Comparison of ENCODE assay signal across 27 mouse cellular contexts in the genomic region with DNA sequence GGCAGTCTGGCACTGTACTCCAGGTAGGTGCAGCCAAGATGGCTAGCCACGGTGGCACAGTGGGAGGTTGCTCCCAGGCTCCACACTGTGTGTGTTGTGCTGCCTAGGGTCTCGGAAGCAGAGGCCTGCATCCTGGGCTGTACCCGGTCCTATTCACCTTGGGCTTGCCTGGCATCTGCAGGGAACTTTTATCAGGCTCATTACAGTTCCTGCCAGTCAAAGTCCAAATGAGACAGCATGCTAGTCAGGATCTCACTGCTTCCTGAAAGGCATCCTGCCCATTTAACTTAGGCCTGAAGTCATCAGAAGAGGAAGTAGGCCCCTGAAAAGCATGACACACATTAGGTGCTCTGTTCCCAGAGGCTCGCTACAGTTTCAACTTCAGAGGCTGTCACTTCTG. TPM values are rescaled to one million over a fixed set of nuclear protein-coding genes. Genes with fewer than 3 reads are reported as not detected.
DNase-seq lines count a peak whose midpoint lies in the region; ATAC-seq and TF ChIP-seq lines count a peak whose summit lies in the region.
"Had no signal": no experiment of that assay in that cellular context is flagged by ENCODE, and none has a peak within 500 bp of the region (broad histone marks: within the 10 kb centered on the region; RNA-seq: fewer than 3 reads in every experiment).

No protein-coding gene starts in this region.

- no peak overlapping the region for H3K4me2 ChIP-seq in intestine, embryonic 15.5 days (replicated peaks)
- H3K4me2 ChIP-seq: embryonic facial prominence, embryonic 12.5 days; forebrain, embryonic 12.5 days; heart, embryonic 12.5 days; hindbrain, embryonic 12.5 days; lung, embryonic 15.5 days; midbrain, embryonic 13.5 days; neural tube, embryonic 13.5 days had no signal

- ATAC-seq in intestine, embryonic 15.5 days: peak; percentile 84
- ATAC-seq: midbrain, embryonic 13.5 days had no signal

- no peaks in the 10 kb centered on the region for H3K36me3 ChIP-seq in intestine, embryonic 15.5 days
- H3K36me3 ChIP-seq in megakaryocyte, embryonic 14.5 days (replicated peaks; ENCODE audit: low read length): no peaks in the 10 kb centered on the region
- no peaks in the 10 kb centered on the region for H3K36me3 ChIP-seq in thymus, adult 2 months (ENCODE audit: control insufficient read depth, insufficient read depth, low read length)
- H3K36me3 ChIP-seq: embryonic facial prominence, embryonic 12.5 days; forebrain, embryonic 12.5 days; heart, embryonic 12.5 days; hindbrain, embryonic 12.5 days; lung, embryonic 15.5 days; midbrain, embryonic 13.5 days; neural tube, embryonic 13.5 days had no signal

- H3K4me3 ChIP-seq in gastrocnemius, adult 2 months: no peak overlapping the region
- H3K4me3 ChIP-seq in intestine, embryonic 15.5 days (replicated peaks): no peak overlapping the region
- H3K4me3 ChIP-seq in megakaryocyte, embryonic 14.5 days (replicated peaks): peak overlapping the region; percentile 38
- no peak overlapping the region for H3K4me3 ChIP-seq in thymus, adult 2 months (ENCODE audit: control insufficient read depth, insufficient read depth, low read length)
- H3K4me3 ChIP-seq: embryonic facial prominence, embryonic 12.5 days; forebrain, embryonic 12.5 days; heart, embryonic 12.5 days; hindbrain, embryonic 12.5 days; lung, embryonic 15.5 days; midbrain, embryonic 13.5 days; neural tube, embryonic 13.5 days had no signal

- no peak overlapping the region for H3K9ac ChIP-seq in intestine, embryonic 15.5 days
- H3K9ac ChIP-seq: embryonic facial prominence, embryonic 12.5 days; forebrain, embryonic 12.5 days; heart, embryonic 12.5 days; hindbrain, embryonic 12.5 days; liver, embryonic 14.5 days; lung, embryonic 15.5 days; midbrain, embryonic 13.5 days; neural tube, embryonic 13.5 days had no signal

- H3K9me3 ChIP-seq in intestine, embryonic 15.5 days: no peaks in the 10 kb centered on the region
- H3K9me3 ChIP-seq in megakaryocyte, embryonic 14.5 days: no peaks in the 10 kb centered on the region
- H3K9me3 ChIP-seq: embryonic facial prominence, embryonic 12.5 days; forebrain, embryonic 12.5 days; heart, embryonic 12.5 days; hindbrain, embryonic 12.5 days; lung, embryonic 15.5 days; midbrain, embryonic 13.5 days; neural tube, embryonic 13.5 days had no signal

- H3K27me3 ChIP-seq in intestine, embryonic 15.5 days (replicated peaks): no peaks in the 10 kb centered on the region
- H3K27me3 ChIP-seq in megakaryocyte, embryonic 14.5 days (replicated peaks): peaks cover 18% of the 10 kb centered on the region
- H3K27me3 ChIP-seq in thymus, adult 2 months (ENCODE audit: control insufficient read depth, insufficient read depth, low read length): no peaks in the 10 kb centered on the region; the same call in 1 of the 2 replicates

- H3K4me1 ChIP-seq in intestine, embryonic 15.5 days (replicated peaks): 0 out of 2 replicates have a peak, but pooled peaks cover 6% of the 10 kb centered on the region
- peaks cover 47% of the 10 kb centered on the region for H3K4me1 ChIP-seq in megakaryocyte, embryonic 14.5 days
- H3K4me1 ChIP-seq in thymus, adult 2 months (replicated peaks; ENCODE audit: control insufficient read depth, insufficient read depth, low read length): no peaks in the 10 kb centered on the region
- H3K4me1 ChIP-seq: embryonic facial prominence, embryonic 12.5 days; lung, embryonic 15.5 days had no signal

- intact Hi-C loops in gastrocnemius, adult 2 months (cut with DNase I): no loop called here
- intact Hi-C loops in gastrocnemius, postnatal 36 days (cut with DNase I): no loop called here
- intact Hi-C loops in left cerebral cortex, postnatal 4 days (cut with DNase I): no loop called here

- WGBS in intestine, embryonic 15.5 days: 56% methylated on average over 4 of the region's 4 CpGs
- WGBS in thymus, adult 2 months: 61% methylated on average over 4 of the region's 4 CpGs

- peak overlapping the region; percentile 48 for H3K27ac ChIP-seq in gastrocnemius, adult 2 months
- no peak overlapping the region for H3K27ac ChIP-seq in intestine, embryonic 15.5 days
- H3K27ac ChIP-seq in thymus, adult 2 months (ENCODE audit: control insufficient read depth, insufficient read depth, low read length): no peak overlapping the region
- H3K27ac ChIP-seq: embryonic facial prominence, embryonic 12.5 days; forebrain, embryonic 12.5 days; hindbrain, embryonic 12.5 days; liver, embryonic 14.5 days; lung, embryonic 15.5 days; midbrain, embryonic 13.5 days; neural tube, embryonic 13.5 days had no signal

- no peak for TF ChIP-seq CTCF in gastrocnemius, adult 2 months (IDR thresholded peaks at IDR 0.05)
- no peak for TF ChIP-seq CTCF in thymus, adult 2 months (IDR thresholded peaks at IDR 0.05; ENCODE audit: borderline replicate concordance, control insufficient read depth, extremely low read depth, insufficient read depth, low read length, poor library complexity)

- TF ChIP-seq POLR2A in thymus, adult 2 months (IDR thresholded peaks at IDR 0.05; ENCODE audit: control insufficient read depth, extremely low read depth, insufficient read depth, low read length, poor library complexity): no peak

- DNase-seq in gastrocnemius, adult 2 months: no peak
- no peak for DNase-seq in gastrocnemius, postnatal 36 days
- DNase-seq in 416B (ENCODE audit: low read depth): peak; percentile 56
- no peak for DNase-seq in layer of hippocampus, adult 11-12 months (ENCODE audit: low spot score)
- DNase-seq in left cerebral cortex, postnatal 4 days: no peak
- DNase-seq in thymus, adult 2 months: no peak
- DNase-seq: adrenal gland, postnatal 25 days; cerebellum, adult 11 months; cerebellum, postnatal 10 days; heart, postnatal 10 days; kidney, adult 8-10 months; kidney, postnatal 14 days had no signal

RNA-seq across cellular contexts. Expression of gene Mob2, which starts 7.6 kb away (rescaled TPM):
- total RNA-seq in gastrocnemius, adult 2 months (2021): 10 to 100 TPM; 52.2 to 53.1 TPM
- total RNA-seq in gastrocnemius, postnatal 36 days (2021): 10 to 100 TPM; 40.2 to 43.7 TPM
- 57.8 and 61.8 TPM in 2 replicates for polyA plus RNA-seq in intestine, embryonic 15.5 days (2015; fragmentation: Nextera tagmentation; extraction: Ambion mirVana)
- 69.4 and 73.5 TPM in 2 replicates for polyA plus RNA-seq in megakaryocyte, embryonic 14.5 days (2012; ENCODE audit: insufficient read depth, low replicate concordance)
- 10 to 100 TPM; 21.1 to 21.2 TPM for total RNA-seq in left cerebral cortex, postnatal 4 days (2021)
- 62.6 and 73.5 TPM in 2 replicates for polyA plus RNA-seq in thymus, adult 2 months (2012; rRNA removed)

RNA-seq across cellular contexts. Expression of gene Dusp8, which starts 27.2 kb away (rescaled TPM):
- total RNA-seq in gastrocnemius, adult 2 months (2021): 10 to 100 TPM; 20.5 to 44.4 TPM
- total RNA-seq in gastrocnemius, postnatal 36 days (2021): 10 to 100 TPM; 32.5 to 43.4 TPM
- 6.6 TPM in 2 replicates for polyA plus RNA-seq in intestine, embryonic 15.5 days (2015; fragmentation: Nextera tagmentation; extraction: Ambion mirVana)
- 0.07 and 3.6 TPM in 2 replicates for polyA plus RNA-seq in megakaryocyte, embryonic 14.5 days (2012; ENCODE audit: insufficient read depth, low replicate concordance)
- total RNA-seq in left cerebral cortex, postnatal 4 days (2021): 100 to 1,000 TPM; 142 to 154 TPM
- 0.98 and 4.0 TPM in 2 replicates for polyA plus RNA-seq in thymus, adult 2 months (2012; rRNA removed)

RNA-seq across cellular contexts. Expression of gene Gm45618, which starts 52.1 kb away (rescaled TPM):
- not detected for total RNA-seq in gastrocnemius, adult 2 months (2021)
- not detected for total RNA-seq in gastrocnemius, postnatal 36 days (2021)
- polyA plus RNA-seq in intestine, embryonic 15.5 days (2015; fragmentation: Nextera tagmentation; extraction: Ambion mirVana): not detected in 2 replicates
- not detected in 2 replicates for polyA plus RNA-seq in megakaryocyte, embryonic 14.5 days (2012; ENCODE audit: insufficient read depth, low replicate concordance)
- not detected for total RNA-seq in left cerebral cortex, postnatal 4 days (2021)
- polyA plus RNA-seq in thymus, adult 2 months (2012; rRNA removed): not detected in 2 replicates
- total RNA-seq: adrenal gland, postnatal 25 days; gastrocnemius, postnatal 4 days; heart, postnatal 10 days; left cerebral cortex, postnatal 14 days had no signal
- polyA plus RNA-seq: embryonic facial prominence, embryonic 12.5 days; forebrain, embryonic 12.5 days; heart, embryonic 12.5 days; hindbrain, embryonic 12.5 days; limb, embryonic 14.5 days; liver, embryonic 14.5 days; lung, embryonic 15.5 days; midbrain, embryonic 13.5 days; neural tube, embryonic 13.5 days; stomach, embryonic 16.5 days; thymus, postnatal 0 days had no signal
